Mouse (Mus musculus): ENCODE results near the gene Fads6. TPM values are rescaled to one million over a fixed set of nuclear protein-coding genes. Genes with fewer than 3 reads are reported as not detected.

Fads6 gene
- total and polyA plus RNA-seq, 3 experiments: 0.30 to 8.5 (median 0.63) TPM

DNA sequence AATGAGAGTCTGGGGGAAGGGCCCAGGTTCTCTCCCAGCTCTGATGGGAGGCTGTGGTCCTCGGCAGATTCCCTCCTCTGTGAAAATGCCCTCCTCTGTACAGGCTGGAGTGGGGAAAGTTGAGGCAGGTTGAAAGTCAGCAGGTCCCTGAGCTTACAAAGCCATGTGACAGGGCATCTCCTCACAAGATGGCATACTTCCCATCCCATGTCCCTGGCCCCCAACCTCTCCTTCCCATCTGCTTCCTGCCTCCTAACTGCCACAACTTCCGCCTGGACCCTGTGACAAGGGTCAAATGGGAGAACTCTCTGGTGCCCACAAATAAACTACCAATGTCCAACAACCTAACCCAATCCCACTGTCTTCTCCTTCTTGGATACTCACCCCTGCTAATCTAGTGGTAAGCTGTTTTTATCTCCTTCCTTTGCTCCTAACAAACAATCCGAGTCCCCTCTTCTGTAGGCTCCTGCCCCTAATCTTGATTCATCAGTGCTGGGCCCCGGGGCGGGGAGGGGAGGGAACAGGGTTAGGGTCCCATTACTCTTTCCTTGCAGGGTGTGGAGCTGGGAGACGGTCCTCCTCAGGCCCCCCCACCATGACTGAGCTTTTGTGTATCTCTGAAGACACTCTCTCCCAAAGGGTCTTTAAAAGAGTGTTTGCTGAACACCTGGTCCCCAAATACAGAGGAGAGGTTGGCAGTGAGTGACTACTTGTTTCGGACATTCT is 33.2 kb downstream of the Fads6 start:
- peaks cover 20% of the 10 kb centered on the region for H3K27me3 ChIP-seq (replicated peaks)
- dilution Hi-C loops (cut with MboI; ENCODE audit: extremely low pct_ligation_motif_present, extremely low pct_unique_long_range_greater_than_20kb, low sequenced_read_pairs) (no loop called here), in situ Hi-C loops (cut with MboI; ENCODE audit: low pct_ligation_motif_present, low pct_unique_long_range_greater_than_20kb, low sequenced_read_pairs) (no loop called here)

DNA sequence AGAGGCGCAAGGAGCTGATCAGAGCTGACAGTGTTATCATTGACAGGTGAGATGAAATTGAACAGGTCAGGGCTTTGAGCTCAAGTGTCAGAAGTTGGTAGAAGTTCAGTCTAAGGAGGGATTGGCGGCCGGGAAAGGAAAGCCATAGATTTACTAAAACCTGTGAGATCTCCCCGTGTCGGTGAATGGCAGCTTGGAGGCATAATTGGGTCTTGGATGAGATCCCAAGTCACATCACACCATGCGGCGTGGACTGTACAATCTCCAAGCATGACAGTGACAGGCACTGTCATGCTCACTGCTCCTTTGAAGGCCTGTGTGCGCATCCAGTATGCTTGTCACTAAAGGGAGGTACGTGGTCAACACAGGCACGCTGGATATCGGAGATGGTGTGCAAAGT is 34.5 kb downstream of the Fads6 start:
- no peak for DNase-seq (ENCODE audit: extremely low read depth)
- Histone ChIP-seq H3K9me3 (replicated peaks; ENCODE audit: low read length) (peaks cover 2% of the 10 kb centered on the region), H3K4me3 (replicated peaks in 1 of 3; ENCODE audit: low read depth in 2 of 3, low read length in 2 of 3, poor library complexity in 1 of 3) (no peak overlapping the region), H3K79me2 (replicated peaks; ENCODE audit: control insufficient read depth, extremely low read depth, insufficient read depth, poor library complexity, severe bottlenecking) (no peaks in the 10 kb centered on the region), H3K27ac (ENCODE audit: insufficient read depth, low read depth) (no peak overlapping the region), H3K27me3 (replicated peaks) (peaks cover 20% of the 10 kb centered on the region), H3K9ac (ENCODE audit: insufficient read depth, low read depth) (no peak overlapping the region), H3K4me2 (ENCODE audit: insufficient read depth, low read depth, poor library complexity, severe bottlenecking) (no peak overlapping the region), H3K36me3 (replicated peaks in 1 of 2; ENCODE audit: control insufficient read depth in 1 of 2, insufficient read depth in 1 of 2, low read length in 1 of 2) (peaks cover 4 to 21% of the 10 kb centered on the region in 2 experiments), H3K4me1 (ENCODE audit: control insufficient read depth in 1 of 2, insufficient read depth in 2 of 2) (no peaks in the 10 kb centered on the region)
- TF ChIP-seq E2F4 (IDR thresholded peaks at IDR 0.05; ENCODE audit: insufficient replicate concordance, low read depth, low read length) (no peak), RCOR1 (conservative IDR thresholded peaks at IDR 0.05; ENCODE audit: low read depth, low read length) (no peak), BHLHE40 (IDR thresholded peaks at IDR 0.05; ENCODE audit: low read depth, low read length) (no peak), PAX5 (IDR thresholded peaks at IDR 0.05; ENCODE audit: low read length) (no peak), RAD21 (IDR thresholded peaks at IDR 0.05; ENCODE audit: low read depth, low read length) (no peak), EP300 (IDR thresholded peaks at IDR 0.05; ENCODE audit: low read length) (no peak), MAFK (IDR thresholded peaks at IDR 0.05; ENCODE audit: insufficient replicate concordance, low read length) (no peak), GABPA (IDR thresholded peaks at IDR 0.05; ENCODE audit: insufficient replicate concordance, low read depth, low read length) (no peak), JUN (IDR thresholded peaks at IDR 0.05; ENCODE audit: insufficient read depth, low read depth, low read length) (no peak), CTCF (conservative IDR thresholded peaks at IDR 0.05 in 1 of 2, IDR thresholded peaks at IDR 0.05 in 1 of 2; ENCODE audit: low read depth in 2 of 2, low read length in 2 of 2) (no peak), ZMIZ1 (IDR thresholded peaks at IDR 0.05; ENCODE audit: low read depth, low read length) (no peak), NELFE (IDR thresholded peaks at IDR 0.05; ENCODE audit: low read depth, low read length) (no peak), HCFC1 (IDR thresholded peaks at IDR 0.05; ENCODE audit: low read depth, low read length) (no peak), TBP (conservative IDR thresholded peaks at IDR 0.05; ENCODE audit: low read depth, low read length) (no peak), ZNF384 (IDR thresholded peaks at IDR 0.05; ENCODE audit: low read depth, low read length) (no peak), USF1 (IDR thresholded peaks at IDR 0.05; ENCODE audit: low read depth, low read length) (no peak)
- dilution Hi-C loops (cut with MboI; ENCODE audit: extremely low pct_ligation_motif_present, extremely low pct_unique_long_range_greater_than_20kb, low sequenced_read_pairs) (no loop called here), in situ Hi-C loops (cut with MboI; ENCODE audit: low pct_ligation_motif_present, low pct_unique_long_range_greater_than_20kb, low sequenced_read_pairs) (no loop called here)

More for the DNA sequence above, 33.2 kb downstream of the Fads6 start:
- Histone ChIP-seq H3K4me2 (ENCODE audit: insufficient read depth, low read depth, poor library complexity, severe bottlenecking) (no peak overlapping the region), H3K36me3 (replicated peaks in 1 of 2; ENCODE audit: control insufficient read depth in 1 of 2, insufficient read depth in 1 of 2, low read length in 1 of 2) (peaks cover 18 to 35% of the 10 kb centered on the region in 2 experiments), H3K4me3 (replicated peaks in 1 of 3; ENCODE audit: low read depth in 2 of 3, low read length in 2 of 3, poor library complexity in 1 of 3) (no peak overlapping the region), H3K9me3 (replicated peaks; ENCODE audit: low read length) (no peaks in the 10 kb centered on the region), H3K27ac (ENCODE audit: insufficient read depth, low read depth) (no peak overlapping the region), H3K4me1 (ENCODE audit: control insufficient read depth in 1 of 2, insufficient read depth in 2 of 2) (no peaks in the 10 kb centered on the region), H3K9ac (ENCODE audit: insufficient read depth, low read depth) (no peak overlapping the region), H3K79me2 (replicated peaks; ENCODE audit: control insufficient read depth, extremely low read depth, insufficient read depth, poor library complexity, severe bottlenecking) (no peaks in the 10 kb centered on the region)
- TF ChIP-seq MAFK (IDR thresholded peaks at IDR 0.05; ENCODE audit: insufficient replicate concordance, low read length): no peak
- TF ChIP-seq UBTF (IDR thresholded peaks at IDR 0.05; ENCODE audit: low read depth, low read length): no peak
- no peak for TF ChIP-seq POLR2A (IDR thresholded peaks at IDR 0.05; ENCODE audit: low read depth, low read length)
- no peak for TF ChIP-seq NELFE (IDR thresholded peaks at IDR 0.05; ENCODE audit: low read depth, low read length)
- no peak for TF ChIP-seq E2F4 (IDR thresholded peaks at IDR 0.05; ENCODE audit: insufficient replicate concordance, low read depth, low read length)
- TF ChIP-seq NRF1 (IDR thresholded peaks at IDR 0.05; ENCODE audit: low read depth, low read length): no peak
- no peak for TF ChIP-seq MYC (IDR thresholded peaks at IDR 0.05; ENCODE audit: low read depth, low read length)
- TF ChIP-seq CTCF (conservative IDR thresholded peaks at IDR 0.05 in 1 of 2, IDR thresholded peaks at IDR 0.05 in 1 of 2; ENCODE audit: low read depth in 2 of 2, low read length in 2 of 2): no peak
- TF ChIP-seq SIN3A (IDR thresholded peaks at IDR 0.05; ENCODE audit: low read length): no peak
- DNase-seq (ENCODE audit: extremely low read depth): no peak
